Mouse (Mus musculus) adipose tissue, adult 10 weeks (tissue): ENCODE data around the gene Ngf. TPM values are rescaled to one million over a fixed set of nuclear protein-coding genes. Genes with fewer than 3 reads are reported as not detected.

ENCODE experiments used
- polyA plus RNA-seq: library from polyadenylated mRNA; stranded (reverse); fragments of 350-450 nt; fragmentation: Illumina TruSeq; extraction: RNeasy Lipid Tissue Mini Kit (QIAGEN cat#74804); gene quantifications from one replicate; pipeline ENCODE4 v1.2.3, GENCODE M21; 2014; ENCODE audit warnings: low read depth, low replicate concordance

Ngf gene
- 4.6 TPM for polyA plus RNA-seq

DNA sequence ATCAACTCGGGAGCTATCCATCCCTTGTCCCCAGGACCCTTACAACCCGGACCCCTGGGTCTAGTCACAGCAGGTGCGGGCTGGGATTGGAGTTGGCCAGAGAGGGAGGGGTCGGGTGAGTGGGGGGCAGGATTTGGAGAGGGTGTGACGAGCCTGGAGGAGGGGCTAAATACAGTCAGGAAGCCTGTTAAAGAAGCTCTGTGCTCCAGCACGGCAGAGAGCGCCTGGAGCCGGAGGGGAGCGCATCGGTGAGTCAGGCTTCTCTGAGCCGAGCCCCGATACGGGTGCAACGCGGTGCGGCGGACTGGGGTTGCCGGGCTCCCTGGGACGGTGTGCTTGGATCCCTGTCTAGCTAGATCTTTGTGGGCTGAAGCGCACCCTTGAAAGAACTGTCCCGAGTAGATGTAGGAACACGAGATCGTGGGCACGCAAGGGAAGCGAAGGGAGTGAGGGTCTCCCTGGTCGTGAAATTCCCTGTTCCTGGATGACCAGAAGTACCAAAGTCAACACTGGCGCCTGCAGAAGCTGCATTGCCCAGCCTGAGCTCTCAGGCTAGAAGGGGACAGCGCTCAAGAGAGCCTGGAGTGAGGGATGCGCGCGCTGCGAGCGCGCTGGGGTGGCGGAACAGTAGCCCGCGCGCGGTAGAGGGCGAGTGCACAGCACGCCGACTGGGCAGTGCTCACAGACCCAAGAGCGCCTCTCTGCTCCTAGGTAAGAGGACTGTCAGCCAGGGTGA is at the start of gene Ngf:
Gene Ngf, plus strand, starts transcription at position 207 of the 736 bp plus-strand sequence.

